Mouse (Mus musculus) MEL (cell line): ENCODE measurements around the gene 5430427O19Rik. TPM values are rescaled to one million over a fixed set of nuclear protein-coding genes. Genes with fewer than 3 reads are reported as not detected.
A peak's percentile ranks its signal among the peaks of the same experiment; 100 is the strongest.

ENCODE experiments used
- DNase-seq: peaks from one replicate; pipeline ENCODE4 v3.0.0; 2011; ENCODE audit warnings: low read depth, low spot score
- H3K27ac ChIP-seq: 2 replicates; pipeline ENCODE4 v1.5.1; 2012; ENCODE audit warnings: low read depth, mild to moderate bottlenecking, control low read depth, low read length, moderate library complexity; ENCODE audit not compliant: control insufficient read depth
- H3K27me3 ChIP-seq, 2 experiments: fragments of 150-350 bp in 1 of 2; sonication (generic) in 1 of 2; 2 replicates each; pipeline ENCODE4 v1.6.1; 2012; ENCODE audit warnings: low read length in 2 of 2, mild to moderate bottlenecking in 2 of 2, improper control_type of control experiment in 1 of 2, moderate library complexity in 1 of 2; ENCODE audit not compliant: insufficient read depth in 2 of 2, control insufficient read depth in 1 of 2
- H3K36me3 ChIP-seq, 2 experiments: 2 replicates each; pipeline ENCODE4 v1.6.1; 2012 to 2014; ENCODE audit warnings: low read length in 2 of 2, improper control_type of control experiment in 1 of 2, inconsistent platforms in 1 of 2, mild to moderate bottlenecking in 1 of 2; ENCODE audit not compliant: insufficient read depth in 2 of 2, control insufficient read depth in 1 of 2
- H3K4me1 ChIP-seq, 2 experiments: fragments of 150-350 bp in 1 of 2; sonication (generic) in 1 of 2; 2 replicates each; pipeline ENCODE4 v1.6.1; 2012; ENCODE audit warnings: low read length in 2 of 2, improper control_type of control experiment in 1 of 2, mild to moderate bottlenecking in 1 of 2; ENCODE audit not compliant: insufficient read depth in 2 of 2, control insufficient read depth in 1 of 2
- H3K4me3 ChIP-seq, 2 experiments: fragments of 150-350 bp in 1 of 2; sonication (generic) in 1 of 2; 2 replicates each; pipeline ENCODE4 v1.5.1; 2012; ENCODE audit warnings: low read depth in 2 of 2, low read length in 2 of 2, mild to moderate bottlenecking in 2 of 2, moderate library complexity in 2 of 2, control low read depth in 1 of 2, improper control_type of control experiment in 1 of 2; ENCODE audit not compliant: control insufficient read depth in 1 of 2, insufficient read depth in 1 of 2
- H3K79me2 ChIP-seq: 2 replicates; pipeline ENCODE4 v1.6.1; 2012; ENCODE audit warnings: mild to moderate bottlenecking, low read length, moderate library complexity; ENCODE audit not compliant: control insufficient read depth, poor library complexity, insufficient read depth
- H3K9ac ChIP-seq: 2 replicates; pipeline ENCODE4 v1.6.1; 2012; ENCODE audit warnings: low read depth, mild to moderate bottlenecking, control low read depth, low read length, moderate library complexity; ENCODE audit not compliant: control insufficient read depth, poor library complexity, severe bottlenecking
- H3K9me3 ChIP-seq: fragments of 150-350 bp; sonication (generic); replicated peaks from 2 replicates; pipeline ENCODE4 v1.6.1; 2012; ENCODE audit warnings: mild to moderate bottlenecking, low read length, improper control_type of control experiment, moderate library complexity; ENCODE audit not compliant: insufficient read depth
- CHD1 ChIP-seq: IDR thresholded peaks from 2 replicates; pipeline ENCODE4 v1.6.1; 2012; ENCODE audit warnings: low read depth, mild to moderate bottlenecking, inconsistent platforms, low read length, improper control_type of control experiment
- CTCF ChIP-seq, 3 experiments: IDR thresholded peaks in 2 of 3; conservative IDR thresholded peaks in 1 of 3; 2 replicates each; pipeline ENCODE4 v1.5.1; 2011 to 2012; ENCODE audit warnings: low read length in 3 of 3, low read depth in 2 of 3, mild to moderate bottlenecking in 2 of 3, improper control_type of control experiment in 1 of 3, inconsistent platforms in 1 of 3, mixed read lengths in 1 of 3, moderate library complexity in 1 of 3; ENCODE audit not compliant: control insufficient read depth in 1 of 3, insufficient read depth in 1 of 3, poor library complexity in 1 of 3, severe bottlenecking in 1 of 3
- E2F4 ChIP-seq: IDR thresholded peaks from 2 replicates; pipeline ENCODE4 v1.6.1; 2011; ENCODE audit warnings: low read depth, low read length, improper control_type of control experiment, borderline replicate concordance
- ELF1 ChIP-seq: IDR thresholded peaks from 2 replicates; pipeline ENCODE4 v1.6.1; 2014; ENCODE audit warnings: low read depth, mild to moderate bottlenecking, inconsistent platforms, low read length, improper control_type of control experiment, moderate library complexity
- EP300 ChIP-seq, 2 experiments: IDR thresholded peaks; 2 replicates each; pipeline ENCODE4 v1.6.1; 2011; ENCODE audit warnings: improper control_type of control experiment in 2 of 2, low read length in 2 of 2, low read depth in 1 of 2, mild to moderate bottlenecking in 1 of 2
- ETS1 ChIP-seq: IDR thresholded peaks from 2 replicates; pipeline ENCODE4 v1.6.1; 2012; ENCODE audit warnings: low read depth, mild to moderate bottlenecking, inconsistent platforms, low read length, improper control_type of control experiment, moderate library complexity
- GABPA ChIP-seq: IDR thresholded peaks from 2 replicates; pipeline ENCODE4 v1.6.1; 2012; ENCODE audit warnings: low read depth, mild to moderate bottlenecking, inconsistent platforms, low read length, improper control_type of control experiment, moderate library complexity
- JUND ChIP-seq: IDR thresholded peaks from 2 replicates; pipeline ENCODE4 v1.6.1; 2011; ENCODE audit warnings: low read depth, mild to moderate bottlenecking, improper control_type of control experiment, low read length
- MAX ChIP-seq: IDR thresholded peaks from 2 replicates; pipeline ENCODE4 v1.6.1; 2011; ENCODE audit warnings: low read length, improper control_type of control experiment
- MEF2A ChIP-seq: IDR thresholded peaks from 2 replicates; pipeline ENCODE4 v1.6.1; 2014; ENCODE audit warnings: low read depth, mild to moderate bottlenecking, inconsistent platforms, low read length, improper control_type of control experiment; ENCODE audit not compliant: poor library complexity, insufficient replicate concordance, severe bottlenecking; ENCODE audit errors: extremely low read depth
- MYC ChIP-seq: IDR thresholded peaks from 2 replicates; pipeline ENCODE4 v1.6.1; 2011; ENCODE audit warnings: low read depth, mild to moderate bottlenecking, low read length, improper control_type of control experiment, moderate library complexity
- NELFE ChIP-seq: IDR thresholded peaks from 2 replicates; pipeline ENCODE4 v1.6.1; 2011; ENCODE audit warnings: low read depth, low read length, improper control_type of control experiment
- NRF1 ChIP-seq: IDR thresholded peaks from 2 replicates; pipeline ENCODE4 v1.6.1; 2014; ENCODE audit warnings: low read depth, mild to moderate bottlenecking, inconsistent platforms, low read length, improper control_type of control experiment, moderate library complexity; ENCODE audit not compliant: poor library complexity, insufficient read depth, severe bottlenecking
- POLR2A ChIP-seq, 2 experiments: IDR thresholded peaks; 2 replicates each; pipeline ENCODE4 v1.6.1; 2011 to 2012; ENCODE audit warnings: low read length in 2 of 2, mild to moderate bottlenecking in 2 of 2, control low read depth in 1 of 2, improper control_type of control experiment in 1 of 2, low read depth in 1 of 2, moderate library complexity in 1 of 2; ENCODE audit not compliant: control insufficient read depth in 1 of 2, insufficient read depth in 1 of 2, poor library complexity in 1 of 2
- POLR2AphosphoS2 ChIP-seq: IDR thresholded peaks from 2 replicates; pipeline ENCODE4 v1.6.1; 2011; ENCODE audit warnings: low read length, improper control_type of control experiment
- POLR2AphosphoS5 ChIP-seq: IDR thresholded peaks from 2 replicates; pipeline ENCODE4 v1.6.1; 2012; ENCODE audit warnings: low read depth, borderline replicate concordance, mild to moderate bottlenecking, inconsistent platforms, low read length, moderate library complexity, mixed read lengths
- RAD21 ChIP-seq: IDR thresholded peaks from 2 replicates; pipeline ENCODE4 v1.6.1; 2011; ENCODE audit warnings: mild to moderate bottlenecking, low read depth, low read length, improper control_type of control experiment
- RCOR1 ChIP-seq: IDR thresholded peaks from 2 replicates; pipeline ENCODE4 v1.6.1; 2012; ENCODE audit warnings: low read depth, mild to moderate bottlenecking, inconsistent platforms, low read length, improper control_type of control experiment
- SMC3 ChIP-seq: IDR thresholded peaks from 2 replicates; pipeline ENCODE4 v1.6.1; 2011; ENCODE audit warnings: low read depth, low read length, improper control_type of control experiment
- TBP ChIP-seq: IDR thresholded peaks from 2 replicates; pipeline ENCODE4 v1.8.0; 2011; ENCODE audit warnings: low read depth, low read length, improper control_type of control experiment
- TCF12 ChIP-seq: IDR thresholded peaks from 2 replicates; pipeline ENCODE4 v1.6.1; 2014; ENCODE audit warnings: low read depth, mild to moderate bottlenecking, inconsistent platforms, low read length, improper control_type of control experiment, moderate library complexity
- USF1 ChIP-seq: IDR thresholded peaks from 2 replicates; pipeline ENCODE4 v1.6.1; 2014; ENCODE audit warnings: low read depth, mild to moderate bottlenecking, inconsistent platforms, low read length, improper control_type of control experiment, moderate library complexity
- ZC3H11A ChIP-seq: IDR thresholded peaks from 2 replicates; pipeline ENCODE4 v1.6.1; 2012; ENCODE audit warnings: low read depth, mild to moderate bottlenecking, inconsistent platforms, low read length, improper control_type of control experiment
- ZKSCAN1 ChIP-seq: IDR thresholded peaks from 2 replicates; pipeline ENCODE4 v1.6.1; 2012; ENCODE audit warnings: low read depth, mild to moderate bottlenecking, inconsistent platforms, low read length, improper control_type of control experiment, moderate library complexity
- ZMIZ1 ChIP-seq: IDR thresholded peaks from 2 replicates; pipeline ENCODE4 v1.6.1; 2012; ENCODE audit warnings: low read depth, mild to moderate bottlenecking, inconsistent platforms, low read length, improper control_type of control experiment, moderate library complexity
- ZNF384 ChIP-seq: IDR thresholded peaks from 2 replicates; pipeline ENCODE4 v1.6.1; 2012; ENCODE audit warnings: low read depth, mild to moderate bottlenecking, inconsistent platforms, low read length, improper control_type of control experiment
- polyA plus RNA-seq, 2 experiments: library from polyadenylated mRNA; stranded (reverse) in 1 of 2; unstranded in 1 of 2; fragments of >175 nt in 1 of 2; fragments of >200 nt in 1 of 2; gene quantifications; 2 replicates each; pipeline versions ENCODE4 v1.2.1 to v1.2.4; 2012; ENCODE audit warnings: low replicate concordance in 2 of 2, low read depth in 1 of 2; ENCODE audit not compliant: insufficient read length in 2 of 2, insufficient read depth in 1 of 2, missing spikeins in 1 of 2
- total RNA-seq: library from RNA; depleted of rRNA; stranded (reverse); fragments of 300-350 nt; gene quantifications from 2 replicates; pipeline ENCODE4 v1.2.3, GENCODE M21; 2012

5430427O19Rik gene
- total and polyA plus RNA-seq, 3 experiments, result 1.2 to 1.7 TPM; not detected in 1

GRCm38 (mm10) chrX:85878293-85878692, 8.1 kb downstream of the 5430427O19Rik start:
- H3K79me2 ChIP-seq, result no peaks in the 10 kb centered on the region; the same call in 1 of the 2 replicates
- no peak for DNase-seq
- H3K4me1 ChIP-seq, result peaks cover 0 to 4% of the 10 kb centered on the region in 2 experiments
- H3K27me3 ChIP-seq, result no peaks in the 10 kb centered on the region
- peaks cover 0 to 8% of the 10 kb centered on the region in 2 experiments; a peak in 1 of 4 replicates for H3K36me3 ChIP-seq
- H3K27ac ChIP-seq, result no peak overlapping the region
- no peak overlapping the region for H3K9ac ChIP-seq
- H3K9me3 ChIP-seq, result no peaks in the 10 kb centered on the region
- H3K4me3 ChIP-seq, result no peak overlapping the region
- TF ChIP-seq MEF2A (no peak), ELF1 (no peak), ETS1 (no peak), JUND (no peak), POLR2AphosphoS5 (no peak), SMC3 (no peak), POLR2A (IDR thresholded peaks at IDR 0.05; ENCODE audit: control insufficient read depth in 1 of 2, insufficient read depth in 1 of 2, low read depth in 1 of 2, low read length in 2 of 2, poor library complexity in 1 of 2) (no peak), POLR2AphosphoS2 (no peak), TCF12 (no peak)

DNA sequence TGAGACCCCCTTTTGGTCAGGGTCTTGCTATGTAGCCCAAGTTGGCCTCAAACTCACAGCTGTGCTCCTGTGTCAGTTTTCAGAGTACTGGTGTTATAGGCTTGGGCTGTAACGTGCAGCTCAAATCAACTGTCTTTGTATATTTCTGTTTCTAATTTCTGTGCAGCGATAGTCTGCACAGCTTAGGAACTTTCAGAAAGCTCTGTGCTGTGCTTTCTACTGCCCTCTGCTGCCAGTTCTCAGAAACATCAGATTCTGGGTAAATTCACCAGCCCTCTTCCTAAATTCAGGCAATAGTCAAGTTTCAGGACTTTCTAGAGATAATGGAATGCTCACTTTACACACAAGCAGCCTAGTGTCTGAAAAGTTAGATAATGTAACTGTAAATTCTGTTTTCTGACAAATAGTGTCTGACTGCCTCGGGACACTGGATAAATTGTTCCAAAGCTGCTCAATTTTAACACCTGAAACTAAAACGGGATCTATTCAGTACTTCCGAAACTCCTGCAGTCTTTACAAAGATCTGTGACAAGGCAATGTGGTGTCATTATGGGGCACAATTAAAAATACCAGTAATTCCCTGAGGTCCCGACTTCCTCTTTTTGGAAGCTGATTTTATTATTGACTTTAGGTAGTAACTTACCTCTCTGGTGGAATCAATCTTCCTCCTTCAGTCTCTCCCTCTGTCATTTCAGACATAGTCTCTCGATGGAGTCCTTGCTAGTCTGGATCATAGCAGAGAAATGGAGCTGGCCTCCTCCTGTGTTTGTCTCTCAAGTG, 9.2 kb downstream of the 5430427O19Rik start:
- TF ChIP-seq ZNF384, result no peak
- TF ChIP-seq USF1, result no peak
- TF ChIP-seq ZC3H11A, result peak; percentile 53
- no peak for TF ChIP-seq MYC
- no peak for TF ChIP-seq ZKSCAN1
- TF ChIP-seq SMC3, result peak; percentile 67
- no peak for TF ChIP-seq TCF12
- no peak for TF ChIP-seq RCOR1
- TF ChIP-seq ETS1, result no peak
- no peak for TF ChIP-seq NELFE
- TF ChIP-seq CHD1, result no peak
- TF ChIP-seq CTCF (IDR thresholded peaks at IDR 0.05 in 2 of 3, conservative IDR thresholded peaks at IDR 0.05 in 1 of 3; ENCODE audit: control insufficient read depth in 1 of 3, insufficient read depth in 1 of 3, low read depth in 2 of 3, low read length in 3 of 3, poor library complexity in 1 of 3, severe bottlenecking in 1 of 3), result peak; percentile 16 to 56 (median 39); a peak in 4 of 6 replicates
- TF ChIP-seq EP300 (IDR thresholded peaks at IDR 0.05; ENCODE audit: low read depth in 1 of 2, low read length in 2 of 2), result no peak
- TF ChIP-seq GABPA, result no peak
- no peak for TF ChIP-seq POLR2A (IDR thresholded peaks at IDR 0.05; ENCODE audit: control insufficient read depth in 1 of 2, insufficient read depth in 1 of 2, low read depth in 1 of 2, low read length in 2 of 2, poor library complexity in 1 of 2)
- TF ChIP-seq ZMIZ1, result no peak
- no peak for TF ChIP-seq NRF1
- peak; percentile 48 for TF ChIP-seq RAD21
- TF ChIP-seq E2F4, result no peak
- TF ChIP-seq TBP, result 0 out of 2 replicates have a peak, but pooled peaks have one; percentile 64
- no peak for TF ChIP-seq POLR2AphosphoS2
- TF ChIP-seq MAX, result no peak
- TF ChIP-seq, all 39 proteins: peak for 5
- Histone ChIP-seq H3K27me3 (no peaks in the 10 kb centered on the region), H3K9ac (no peak overlapping the region), H3K4me3 (0 out of 4 replicates have a peak overlapping the region, but pooled peaks of 1 of the 2 experiments have one; percentile 11), H3K4me1 (peaks cover 0 to 4% of the 10 kb centered on the region in 2 experiments), H3K79me2 (no peaks in the 10 kb centered on the region; the same call in 1 of the 2 replicates), H3K36me3 (peaks cover 0 to 10% of the 10 kb centered on the region in 2 experiments; a peak in 1 of 4 replicates), H3K27ac (no peak overlapping the region), H3K9me3 (no peaks in the 10 kb centered on the region)
- peak; percentile 55 for DNase-seq
